Mouse (Mus musculus) MEL-GATA-1-ER (cell line): Measurements from ENCODE around the gene Itm2c.

Experiments
- DNase-seq: peaks from one replicate; pipeline ENCODE4 v3.0.0-alpha.2; 2012; ENCODE audit warnings: low read depth; ENCODE audit errors: extremely low read depth

Itm2c gene

GRCm38 (mm10) chr1:85933226-85933625 is 39.1 kb downstream of the Itm2c start:
- no peak for DNase-seq

- no peak for DNase-seq
Measured at GRCm38 (mm10) chr1:85933631-85934465, 39.8 kb downstream of the Itm2c start.

DNA sequence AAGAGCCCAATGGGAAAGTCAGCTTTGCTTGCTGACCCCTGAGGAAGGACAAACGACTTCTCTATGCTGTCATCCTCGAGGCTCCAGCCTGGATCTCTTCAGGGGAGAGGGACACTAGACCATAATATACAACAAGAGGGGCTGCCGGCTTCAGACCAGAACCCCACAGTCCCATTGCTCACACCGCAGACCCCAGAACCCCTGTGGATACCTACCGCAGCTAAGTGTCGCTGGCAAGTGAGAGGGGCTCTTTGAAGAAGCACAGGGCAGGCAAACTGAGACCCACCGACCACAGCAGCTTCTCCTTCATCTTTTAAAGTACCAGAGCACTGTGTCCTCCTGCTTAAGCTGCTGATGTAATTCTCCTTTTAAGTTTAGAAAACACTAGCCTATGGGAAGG is 40.5 kb downstream of the Itm2c start:
- DNase-seq: no peak

DNA sequence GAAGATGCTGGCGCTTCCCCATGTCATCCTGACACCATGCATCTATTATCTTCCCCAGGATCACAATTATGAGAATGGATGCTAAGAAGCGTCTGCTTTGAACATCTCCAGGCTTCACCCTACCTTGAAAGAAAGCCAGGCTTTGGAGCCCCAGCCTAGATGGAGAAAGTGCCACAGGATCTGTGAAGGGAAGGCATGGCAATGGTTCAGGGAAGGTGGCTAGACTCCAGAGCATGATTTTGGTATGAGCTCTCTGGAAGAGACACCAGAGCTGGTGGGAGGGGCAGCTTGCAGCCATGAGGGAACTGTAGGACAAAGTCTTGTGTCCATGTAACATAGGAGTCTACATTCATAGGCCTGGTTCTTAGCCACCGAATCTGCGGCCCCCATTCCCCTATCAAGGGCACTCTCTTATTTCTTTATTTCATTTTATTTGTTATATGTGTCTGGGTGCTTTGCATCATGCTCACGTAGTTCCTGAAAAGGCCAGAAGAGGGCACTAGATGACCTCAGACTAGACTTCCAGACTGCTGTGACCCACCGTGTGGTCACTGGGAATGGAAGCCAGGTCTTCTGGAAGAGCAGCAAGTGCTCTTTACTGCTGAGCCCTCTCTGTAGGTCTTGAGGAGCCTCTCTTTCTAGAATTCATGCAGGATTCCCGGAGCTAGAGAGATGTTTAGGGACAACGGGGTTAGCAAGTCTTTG is 41.2 kb downstream of the Itm2c start:
- DNase-seq: peak; percentile 26

DNA sequence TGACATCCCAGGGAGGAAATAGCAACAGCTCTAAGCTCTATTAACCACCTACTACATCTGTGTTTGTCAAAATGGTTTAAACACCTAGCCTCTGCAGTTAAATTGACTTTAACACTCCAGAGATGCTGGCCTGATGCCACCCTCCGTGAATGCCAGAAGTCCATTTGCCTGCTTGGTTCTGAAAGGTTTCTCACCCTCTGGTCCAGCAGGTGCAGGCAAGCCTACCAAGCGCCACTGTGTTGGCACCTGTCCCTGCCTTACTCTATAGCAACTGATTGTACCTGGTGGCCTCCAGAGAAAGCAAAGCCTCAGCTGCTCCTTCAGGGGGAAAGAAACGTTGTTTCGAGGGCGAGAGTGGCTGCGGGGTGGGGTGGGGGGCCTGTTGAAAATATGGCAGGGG is 42.2 kb downstream of the Itm2c start:
- no peak for DNase-seq

DNA sequence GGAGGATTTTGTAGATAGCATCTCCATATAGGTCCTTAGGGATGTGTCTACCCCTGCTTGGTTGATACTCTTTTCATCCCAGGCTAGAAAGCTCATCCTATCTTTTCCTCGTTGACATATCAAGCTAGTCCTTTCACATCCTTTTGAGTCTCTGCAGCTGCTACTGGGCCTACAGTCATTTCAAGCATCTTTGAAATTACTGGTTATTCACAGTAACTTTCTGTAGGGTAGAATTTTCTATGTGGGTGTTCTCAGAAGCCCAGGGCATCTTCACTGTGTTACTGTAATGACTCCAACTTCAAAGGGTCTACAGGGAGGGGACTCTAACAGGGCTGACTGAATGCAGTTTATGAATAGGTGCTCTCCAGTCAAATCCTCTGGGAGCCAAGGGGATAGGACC is 43.2 kb downstream of the Itm2c start:
- no peak for DNase-seq

DNA sequence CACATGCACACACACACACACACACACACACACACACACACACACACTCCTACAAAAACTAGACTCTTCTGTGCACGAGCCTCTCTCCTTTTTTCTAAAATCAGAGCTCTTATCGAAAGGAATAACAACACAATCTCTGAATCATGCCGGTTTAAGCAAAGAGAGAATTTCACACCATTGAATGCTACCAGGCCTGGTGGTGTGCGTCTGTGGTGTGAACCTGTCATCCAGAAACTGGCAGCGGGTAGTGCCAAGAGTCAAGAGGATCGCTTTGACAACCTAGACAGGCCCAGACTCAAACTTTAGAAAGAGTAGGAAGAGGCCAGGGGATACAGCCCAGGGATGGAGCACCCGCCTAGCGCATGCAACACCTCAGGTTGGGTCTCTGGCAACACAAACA is 48.2 kb downstream of the Itm2c start:
- DNase-seq: no peak

GRCm38 (mm10) chr1:85949085-85949684 is 55.1 kb downstream of the Itm2c start:
- DNase-seq: no peak

DNA sequence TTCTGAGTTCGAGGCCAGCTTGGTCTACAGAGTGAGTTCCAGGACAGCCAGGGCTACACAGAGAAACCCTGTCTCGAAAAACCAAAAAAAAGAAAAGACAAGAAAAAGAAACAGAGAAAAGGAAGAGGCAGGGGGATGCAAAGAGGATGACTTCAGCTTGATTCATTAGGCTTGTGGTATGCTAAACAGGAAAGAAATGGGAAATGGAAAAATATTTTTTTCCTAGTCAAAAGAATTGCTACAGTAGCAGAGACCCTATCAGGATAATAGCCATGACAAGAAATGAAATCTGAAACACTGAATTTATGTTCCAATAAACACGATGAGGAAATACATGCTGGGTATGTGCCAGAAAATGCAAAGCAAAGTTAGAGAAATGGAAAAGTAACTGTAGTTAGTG is 61.1 kb downstream of the Itm2c start:
- no peak for DNase-seq

GRCm38 (mm10) chr1:85957290-85957689 is 63.2 kb downstream of the Itm2c start:
- DNase-seq: peak; percentile 51

GRCm38 (mm10) chr1:85957942-85958619 is 64.0 kb downstream of the Itm2c start:
- DNase-seq: no peak
